Mouse (Mus musculus): ENCODE measurements around the gene Dda1.

DNA sequence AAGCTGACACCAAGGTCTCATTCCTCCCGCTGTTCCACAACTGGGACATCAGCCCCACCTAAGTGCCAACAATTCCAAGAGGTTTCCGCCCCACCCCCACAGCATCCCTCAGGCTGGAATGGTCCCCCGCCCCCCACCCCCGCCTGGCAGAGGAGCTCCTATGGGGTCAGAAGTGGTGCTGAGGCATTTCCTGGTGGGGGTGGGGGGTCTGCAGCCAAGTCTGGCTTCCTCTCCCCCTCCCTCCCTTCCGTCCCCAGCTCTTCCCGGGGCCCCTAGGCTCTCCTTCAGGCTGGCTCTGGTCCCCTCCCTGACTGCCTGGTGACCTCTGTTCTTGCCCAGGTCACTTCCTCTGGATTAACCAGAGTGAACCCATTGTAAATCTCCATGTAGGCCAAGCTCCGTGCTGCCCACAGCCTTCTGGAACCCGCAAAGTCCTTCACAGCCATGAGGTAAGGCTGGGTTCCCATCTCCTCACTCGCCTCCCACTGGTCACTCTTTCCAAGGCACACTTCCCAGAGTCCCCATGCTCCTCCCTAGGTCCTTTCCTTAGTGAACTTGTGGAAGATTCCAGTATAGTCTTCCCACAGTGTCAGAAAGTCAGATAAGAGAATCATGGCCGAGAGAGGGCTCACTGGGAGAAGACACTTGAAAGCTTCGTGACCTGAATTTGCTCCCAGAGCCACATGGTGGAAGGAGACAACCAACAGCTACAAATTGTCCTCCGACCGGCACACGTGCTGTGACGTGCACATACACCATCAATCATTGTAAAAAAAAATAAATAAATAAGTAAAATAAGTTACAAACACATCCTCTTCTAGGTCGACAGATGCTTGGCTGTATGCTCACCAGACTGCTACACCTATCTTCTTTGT is 30.1 kb downstream of the Dda1 start:
- TF ChIP-seq CTCF (IDR thresholded peaks at IDR 0.05) (no peak), POLR2A (IDR thresholded peaks at IDR 0.05; ENCODE audit: insufficient read depth, low read depth, low read length) (no peak)
